Mouse (Mus musculus) left cerebral cortex, postnatal 10 days (tissue): ENCODE results near the gene Bcl2a1c. TPM values are rescaled to one million over a fixed set of nuclear protein-coding genes. Genes with fewer than 3 reads are reported as not detected.
A peak's percentile ranks its signal among the peaks of the same experiment; 100 is the strongest.
"Not testable (repeated sequence)": the region's sequence is repeated elsewhere in the genome, so short reads cannot be mapped to it uniquely, and the experiment has no call there.

Experiments
- DNase-seq, 2 experiments: peaks; one replicate each; pipeline ENCODE4 v3.0.0; 2021 to 2022; ENCODE audit warnings: low spot score in 2 of 2, mixed read lengths in 1 of 2; ENCODE audit errors: extremely low spot score in 1 of 2
- intact Hi-C: fragments of 180-260 bp; cut with DNase I; formaldehyde crosslinking; loops from one replicate; pipeline ENCODE4 v1.15.1; 2025
- total RNA-seq, 2 experiments: library from RNA; stranded (reverse); gene quantifications; 2 replicates each; pipeline ENCODE4 v1.2.3; 2021

Bcl2a1c gene
- total RNA-seq, result not detected

DNA sequence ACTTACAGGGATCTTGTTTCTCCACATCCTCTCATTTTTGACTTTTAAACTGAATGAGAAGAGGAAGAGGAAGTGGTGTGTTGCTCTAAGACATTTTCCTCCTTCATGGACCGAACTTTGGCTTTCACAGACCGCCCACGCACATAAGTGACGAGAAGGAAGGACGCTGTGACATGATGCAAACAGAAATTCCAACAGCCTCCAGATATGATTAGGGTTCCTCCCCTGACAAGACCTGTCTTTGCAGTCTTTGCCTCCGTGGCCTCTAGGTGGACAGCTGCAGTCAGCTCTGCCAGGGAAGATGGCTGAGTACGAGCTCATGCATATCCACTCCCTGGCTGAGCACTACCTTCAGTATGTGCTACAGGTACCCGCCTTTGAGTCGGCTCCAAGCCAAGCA, at the start of gene Bcl2a1c:
Bcl2a1c (plus strand) TSS at position 281 of the 400 bp plus-strand sequence.
- intact Hi-C loops, result loop anchor here (5.0 kb wide), 1 partner anchor 37 kb away; no protein-coding TSS in a partner anchor
- not testable (repeated sequence) for DNase-seq

- intact Hi-C loops, DNase-seq: not testable (repeated sequence)
Observed at GRCm38 (mm10) chr9:114305957-114306356, 24.0 kb upstream of the Bcl2a1c start.

DNA sequence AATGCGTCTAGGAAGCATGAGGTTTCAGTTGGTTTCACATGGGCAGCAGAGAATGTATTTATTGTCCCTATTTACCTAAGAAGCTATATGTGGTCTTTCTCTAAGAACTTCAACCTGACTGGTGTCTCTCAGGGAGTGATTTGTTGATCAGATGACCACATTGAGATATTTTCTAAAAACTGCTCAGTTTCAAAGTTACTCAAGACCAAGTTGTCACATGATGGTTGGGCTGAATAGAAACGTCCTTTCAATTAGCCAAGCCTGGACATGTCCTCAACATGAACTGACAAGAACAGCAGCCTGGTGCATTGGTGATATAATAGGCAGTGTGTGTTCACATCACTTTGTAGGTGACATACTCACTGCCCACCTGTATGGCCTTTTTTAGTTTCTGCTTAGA, 18.2 kb upstream of the Bcl2a1c start:
- DNase-seq, intact Hi-C loops: not testable (repeated sequence)

DNA sequence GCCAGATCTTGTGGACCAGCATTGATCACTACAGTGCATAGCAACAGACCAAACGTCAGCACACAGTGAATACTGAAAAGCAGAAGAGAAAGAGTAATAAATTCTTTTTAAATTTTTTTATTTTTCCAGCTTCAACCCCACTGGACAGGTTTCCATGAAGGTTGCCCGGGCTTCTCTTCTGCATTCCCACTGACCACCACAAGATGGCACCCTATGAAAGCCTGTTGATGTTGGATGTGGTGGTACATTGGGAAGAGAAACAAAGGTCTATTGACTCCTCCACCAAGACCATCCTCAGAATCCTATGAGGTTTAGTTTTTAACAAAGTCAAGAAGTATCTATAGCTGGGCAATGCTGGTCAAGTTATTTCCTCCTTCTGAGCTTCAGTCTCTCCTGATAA, 11.9 kb upstream of the Bcl2a1c start:
- intact Hi-C loops, result loop anchor here (5.0 kb wide), 1 partner anchor 64 kb away; no protein-coding TSS in a partner anchor
- peak; percentile 15 to 21 for DNase-seq

DNA sequence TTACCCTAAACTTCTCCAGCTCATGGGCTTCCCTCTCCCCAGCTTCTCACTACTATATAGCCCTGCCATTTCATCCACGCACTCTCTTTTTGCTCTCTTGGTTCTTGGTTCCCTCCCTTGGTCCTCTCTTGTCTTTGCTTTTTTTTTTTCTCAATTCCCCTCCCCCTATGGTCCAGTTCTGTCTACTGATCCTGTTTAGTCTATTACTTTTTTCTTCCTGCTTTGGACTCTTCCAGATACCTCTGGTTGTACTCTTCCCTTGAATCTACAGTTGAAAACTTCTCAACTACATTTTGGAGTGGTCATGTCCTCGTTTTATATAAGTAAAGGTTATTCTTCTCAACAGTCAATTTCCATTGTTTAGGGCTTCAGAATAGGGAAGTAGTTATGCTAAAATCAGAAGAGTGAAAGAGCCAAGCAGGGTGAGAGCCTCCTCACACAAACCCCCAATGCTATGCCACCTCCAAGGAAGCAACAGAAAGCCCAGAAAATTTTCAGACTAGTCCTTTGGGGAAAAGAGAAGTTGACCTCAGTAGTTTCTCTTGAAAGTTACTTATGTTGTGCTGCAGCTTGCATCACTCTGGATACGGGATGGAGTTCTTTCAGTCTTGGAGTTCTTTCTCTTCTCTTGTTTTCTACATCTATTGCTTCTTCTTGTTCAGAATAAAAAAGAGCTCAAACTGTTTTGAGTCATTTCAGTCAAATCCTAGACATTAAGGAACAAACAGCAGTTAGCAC, 3.8 kb upstream of the Bcl2a1c start:
- intact Hi-C loops, result loop anchor here (5.0 kb wide), 1 partner anchor 41 kb away; no protein-coding TSS in a partner anchor
- DNase-seq, result no peak

DNA sequence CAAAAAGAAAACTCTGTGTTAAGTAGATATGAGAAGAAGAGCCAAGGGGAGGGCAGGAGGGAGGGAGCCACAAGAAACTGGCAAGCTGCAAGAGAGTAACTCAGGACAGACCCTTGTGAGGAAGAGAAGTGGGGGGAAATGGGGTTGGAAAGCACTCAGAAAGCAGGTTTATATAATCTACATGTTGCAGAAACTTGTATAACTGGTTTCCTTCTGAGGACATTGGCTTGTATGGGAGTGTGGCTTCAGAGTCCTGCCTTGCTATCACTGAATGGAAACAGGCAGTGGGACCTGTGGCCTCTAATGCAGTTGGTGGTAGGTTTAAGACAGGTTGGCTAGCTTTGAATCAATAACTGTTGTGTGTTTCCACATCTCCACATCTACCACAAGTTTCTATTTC, 1.6 kb upstream of the Bcl2a1c start:
- not testable (repeated sequence) for DNase-seq

DNA sequence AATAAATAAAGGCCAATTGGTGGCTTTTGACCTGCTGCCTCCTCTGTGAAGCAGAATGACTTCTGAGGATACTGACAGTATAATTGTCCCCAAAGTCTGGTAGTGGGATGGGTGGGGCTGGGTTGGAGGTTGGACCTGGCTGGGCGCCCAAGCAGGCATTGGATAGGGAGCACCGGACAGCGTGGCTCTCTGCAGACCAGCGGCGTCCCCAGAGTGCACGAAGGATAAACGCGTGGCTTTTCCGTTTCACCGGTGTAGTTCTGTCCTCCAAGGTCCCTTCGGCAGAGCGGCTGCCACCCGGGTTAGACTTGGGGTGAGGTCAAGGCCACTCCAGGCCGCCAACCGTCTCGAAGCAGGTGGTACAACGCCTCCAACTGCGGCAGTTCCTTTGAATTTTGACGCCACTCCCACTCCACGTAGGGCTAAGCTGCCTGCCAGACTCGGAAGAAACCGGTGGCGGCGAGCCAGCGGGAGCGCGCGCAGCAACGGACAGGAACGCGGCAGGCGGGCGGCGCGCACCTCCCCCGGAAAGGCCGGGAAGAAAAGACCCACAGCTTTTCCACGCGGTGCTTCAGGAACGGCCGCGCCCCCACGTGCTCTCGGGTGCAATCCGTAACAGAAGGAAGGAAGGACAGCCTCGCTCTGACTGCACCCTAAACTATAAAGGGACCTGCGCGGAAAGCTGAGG, 38.0 kb downstream of the Bcl2a1c start:
- intact Hi-C loops, result loop anchor here (5.0 kb wide), 1 partner anchor 41 kb away; no protein-coding TSS in a partner anchor
- peak; percentile 73 to 92 for DNase-seq

More for the DNA sequence above, 1.6 kb upstream of the Bcl2a1c start:
- intact Hi-C loops, result loop anchor here (5.0 kb wide), 1 partner anchor 39 kb away; no protein-coding TSS in a partner anchor

GRCm38 (mm10) chr9:114368471-114368858, 38.5 kb downstream of the Bcl2a1c start:
- intact Hi-C loops, result loop anchor here (5.0 kb wide), 1 partner anchor 41 kb away; no protein-coding TSS in a partner anchor
- no peak for DNase-seq

DNA sequence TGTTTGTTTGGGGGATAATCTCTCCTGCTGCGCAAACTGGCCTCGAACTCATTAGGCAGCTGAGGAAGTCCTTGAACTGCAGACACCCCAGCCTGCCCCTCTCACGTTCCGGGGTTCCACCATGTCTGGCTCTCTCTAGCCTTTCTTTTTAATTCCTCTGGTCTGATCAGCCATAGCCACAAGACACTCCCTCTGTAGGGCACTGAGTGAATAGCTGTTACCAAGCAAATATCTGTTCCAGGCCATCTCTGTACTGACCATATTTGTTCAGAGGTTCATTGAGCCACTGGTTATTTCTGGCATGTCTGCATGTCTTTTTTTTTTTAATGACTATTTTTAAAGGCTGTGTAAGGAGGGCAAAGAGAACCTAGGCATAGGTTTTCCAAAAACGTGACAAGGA, 39.5 kb downstream of the Bcl2a1c start:
- intact Hi-C loops, result loop anchor here (5.0 kb wide), 1 partner anchor 42 kb away; no protein-coding TSS in a partner anchor
- DNase-seq, result not testable (repeated sequence)

- intact Hi-C loops, result not testable (repeated sequence)
- DNase-seq, result peak in 1 of 2 experiments; percentile 68
Observed at GRCm38 (mm10) chr9:114371717-114372116, 41.8 kb downstream of the Bcl2a1c start.

DNA sequence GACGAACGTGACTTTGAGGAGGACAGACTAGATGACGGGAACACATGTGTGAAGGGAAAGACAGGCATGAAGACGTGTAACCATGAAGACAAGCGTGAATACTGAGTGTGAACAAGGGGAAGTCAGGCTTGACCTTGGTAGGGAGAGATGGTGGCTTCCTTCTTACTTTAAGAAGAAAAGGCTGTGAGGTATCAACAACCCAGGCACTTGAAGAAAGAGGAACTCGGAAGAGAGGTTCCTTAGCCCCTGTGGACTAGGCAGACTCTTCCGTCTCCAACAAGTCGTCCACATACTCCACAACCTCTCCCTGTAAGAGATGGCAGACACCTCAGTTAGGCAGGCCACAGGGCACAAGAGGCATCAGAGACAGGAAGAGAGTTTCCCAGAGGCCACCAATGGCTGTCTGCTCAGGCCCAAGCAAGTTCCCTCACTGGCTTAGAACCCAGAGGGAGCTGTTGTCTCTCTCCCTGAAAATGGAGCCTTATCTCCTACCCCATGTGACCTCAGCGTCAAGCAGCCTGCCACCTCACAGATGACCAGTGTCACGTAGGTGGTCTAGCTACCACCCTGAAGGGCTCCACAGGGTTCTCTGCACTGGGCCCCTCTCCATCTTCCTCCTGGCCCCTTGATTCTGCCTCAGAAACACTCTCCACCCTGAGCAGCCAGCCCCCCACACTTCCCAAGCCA, 45.5 kb downstream of the Bcl2a1c start:
- DNase-seq, result no peak
- intact Hi-C loops, result no loop called here

- no peak for DNase-seq
- intact Hi-C loops, result no loop called here
Observed at GRCm38 (mm10) chr9:114377168-114377567, 47.2 kb downstream of the Bcl2a1c start.

- intact Hi-C loops, result loop anchor here (5.0 to 10.0 kb wide), 2 partner anchors 63 to 385 kb away; no protein-coding TSS in a partner anchor
- DNase-seq, result no peak
Observed at GRCm38 (mm10) chr9:114379871-114380270, 49.9 kb downstream of the Bcl2a1c start.

Other genes starting within 250 kb of the Bcl2a1c start
- gene Crtap, start 60.5 kb downstream of the Bcl2a1c start, total RNA-seq, result 10 to 100 TPM in 1 of 2 experiments, 1 to 10 TPM in 1; 8.7 to 10.4 TPM
- gene Glb1, start 70.9 kb downstream of the Bcl2a1c start, total RNA-seq, result 10 to 100 TPM; 32.2 to 34.3 TPM
- gene Tmppe, start 71.0 kb downstream of the Bcl2a1c start, total RNA-seq, result 1 to 10 TPM; 9.4 to 10.0 TPM
- not detected for gene Ccr4, start 174.8 kb downstream of the Bcl2a1c start, total RNA-seq
- gene C130032M10Rik, start 185.6 kb downstream of the Bcl2a1c start, total RNA-seq, result not detected
- gene Trim71, start 234.2 kb downstream of the Bcl2a1c start, total RNA-seq, result under 1 TPM; 0.26 TPM